8 mouse cellular contexts compared by ENCODE assay signal in the genomic region with DNA sequence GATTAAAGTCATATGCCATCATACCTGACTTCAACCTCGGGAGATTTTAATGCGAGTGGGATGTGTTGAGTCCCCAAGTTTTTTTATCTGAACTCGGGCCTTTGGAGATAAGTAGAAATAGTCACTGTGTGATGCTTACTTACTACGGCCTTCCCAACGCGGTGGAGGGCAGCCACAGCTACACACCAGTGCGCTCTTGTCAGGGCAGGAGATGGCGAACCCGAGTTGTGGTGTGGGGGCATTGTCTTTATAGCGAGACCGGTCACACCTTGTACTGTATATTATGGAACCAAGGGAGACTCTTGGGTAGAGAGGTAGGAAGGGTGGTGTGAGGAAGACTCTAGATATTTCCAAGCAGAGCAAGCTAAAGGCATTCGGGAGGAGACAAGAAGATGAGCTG. TPM values are rescaled to one million over a fixed set of nuclear protein-coding genes. Genes with fewer than 3 reads are reported as not detected.
DNase-seq lines count a peak whose midpoint lies in the region; ATAC-seq and TF ChIP-seq lines count a peak whose summit lies in the region.

No protein-coding gene starts in this region.

- TF ChIP-seq CTCF in kidney, postnatal 0 days (IDR thresholded peaks at IDR 0.05; ENCODE audit: low read depth), result no peak

- H3ac ChIP-seq in myocyte (ENCODE audit: control insufficient read depth, insufficient read length), result peak overlapping the region; percentile 56

- no peaks in the 10 kb centered on the region for H3K9me3 ChIP-seq in kidney, postnatal 0 days (replicated peaks; ENCODE audit: low read length)
- no peaks in the 10 kb centered on the region for H3K9me3 ChIP-seq in hindbrain, embryonic 16.5 days (ENCODE audit: control insufficient read depth, low read length)

- peaks cover 18% of the 10 kb centered on the region for H3K36me3 ChIP-seq in kidney, postnatal 0 days (ENCODE audit: insufficient read depth, low read length)
- H3K36me3 ChIP-seq in hindbrain, embryonic 16.5 days (ENCODE audit: control insufficient read depth, insufficient read depth, low read length), result peaks cover 15% of the 10 kb centered on the region
- peaks cover 21% of the 10 kb centered on the region for H3K36me3 ChIP-seq in myocyte (ENCODE audit: control insufficient read depth, insufficient read depth)

- no peak for TF ChIP-seq POLR2A in myocyte (IDR thresholded peaks at IDR 0.05; ENCODE audit: insufficient read length, low read depth)

- no peak for DNase-seq in kidney, postnatal 0 days (ENCODE audit: low spot score)
- DNase-seq in kidney, postnatal 4 days, result no peak
- peak; percentile 30 for DNase-seq in c-Kit-negative CD71-positive TER-119-positive erythroid progenitor cells, embryonic 14.5 days (ENCODE audit: low read depth, low spot score)
- no peak for DNase-seq in urinary bladder, postnatal 14 days (ENCODE audit: low spot score)
- DNase-seq in retina, embryonic 14.5 days (ENCODE audit: low spot score), result no peak
- no peak for DNase-seq in ovary, adult 18-20 months (ENCODE audit: low spot score)

- H3K4me3 ChIP-seq in kidney, postnatal 0 days (replicated peaks; ENCODE audit: low read depth, low read length), result peak overlapping the region; percentile 78
- H3K4me3 ChIP-seq in hindbrain, embryonic 16.5 days (ENCODE audit: low read length), result peak overlapping the region; percentile 82
- H3K4me3 ChIP-seq in myocyte, result peak overlapping the region; percentile 95

- no peaks in the 10 kb centered on the region; the same call in 1 of the 2 replicates for H3K4me1 ChIP-seq in kidney, postnatal 0 days (replicated peaks; ENCODE audit: insufficient read depth, low read length)
- H3K4me1 ChIP-seq in hindbrain, embryonic 16.5 days (ENCODE audit: control insufficient read depth, insufficient read depth, low read depth, low read length), result peaks cover 21% of the 10 kb centered on the region

- peak overlapping the region; percentile 88 for H3K27ac ChIP-seq in kidney, postnatal 0 days
- no peak overlapping the region for H3K27ac ChIP-seq in hindbrain, embryonic 16.5 days (ENCODE audit: low read depth, low read length)

- H3K9ac ChIP-seq in kidney, postnatal 0 days (ENCODE audit: low read depth, low read length), result peak overlapping the region; percentile 81
- peak overlapping the region; percentile 88 for H3K9ac ChIP-seq in hindbrain, embryonic 16.5 days (ENCODE audit: low read depth, low read length)

- peaks cover 38% of the 10 kb centered on the region for H3K79me2 ChIP-seq in myocyte (ENCODE audit: control insufficient read depth, insufficient read depth)

- H3K27me3 ChIP-seq in kidney, postnatal 0 days (ENCODE audit: insufficient read depth, low read length), result no peaks in the 10 kb centered on the region
- no peaks in the 10 kb centered on the region for H3K27me3 ChIP-seq in hindbrain, embryonic 16.5 days (replicated peaks; ENCODE audit: control insufficient read depth, insufficient read depth, low read length)
- no peaks in the 10 kb centered on the region for H3K27me3 ChIP-seq in myocyte (ENCODE audit: control insufficient read depth, insufficient read depth, insufficient read length)

- 17% methylated on average over 12 of the region's 12 CpGs for WGBS in kidney, postnatal 0 days
- 20% methylated on average over 12 of the region's 12 CpGs for WGBS in hindbrain, embryonic 16.5 days

- no peak for ATAC-seq in kidney, postnatal 0 days (replicated peaks; ENCODE audit: low FRiP score, low read depth)
- ATAC-seq in hindbrain, embryonic 16.5 days, result no peak

- H3K4me2 ChIP-seq in kidney, postnatal 0 days (ENCODE audit: low read length), result peak overlapping the region; percentile 68
- H3K4me2 ChIP-seq in hindbrain, embryonic 16.5 days (ENCODE audit: low read length), result peak overlapping the region; percentile 90
- peak overlapping the region; percentile 89 for H3K4me2 ChIP-seq in myocyte (ENCODE audit: low read depth)

TF ChIP-seq in myocyte, 11 proteins besides CTCF, POLR2A, EP300 and RAD21:
- TF ChIP-seq MAX (IDR thresholded peaks at IDR 0.05; ENCODE audit: low read depth), result no peak
TF ChIP-seq in myocyte: peak in this region for 0.

RNA-seq across cellular contexts. Expression of gene Ncl, which starts 1.2 kb away (rescaled TPM):
- polyA plus RNA-seq in kidney, postnatal 0 days (2015; fragmentation: Nextera tagmentation; extraction: Ambion mirVana), result 295 and 332 TPM in 2 replicates
- 205 and 214 TPM in 2 replicates for polyA plus RNA-seq in hindbrain, embryonic 16.5 days (2015; fragmentation: Nextera tagmentation; extraction: Ambion mirVana)
- polyA plus RNA-seq in myocyte (2012; fragmentation: generic; extraction: Trizol), result 131 TPM

RNA-seq across cellular contexts. Expression of gene B3gnt7, which starts 57.8 kb away (rescaled TPM):
- 10.3 and 10.8 TPM in 2 replicates for polyA plus RNA-seq in kidney, postnatal 0 days (2015; fragmentation: Nextera tagmentation; extraction: Ambion mirVana)
- 9.9 and 10.6 TPM in 2 replicates for polyA plus RNA-seq in hindbrain, embryonic 16.5 days (2015; fragmentation: Nextera tagmentation; extraction: Ambion mirVana)
- polyA plus RNA-seq in myocyte (2012; fragmentation: generic; extraction: Trizol), result not detected

Comparison
In these comparisons a context has a peak if more than half of its experiments do, and no peak if none do; other contexts are left out.
1. RNA of gene B3gnt7, which starts 57.8 kb away (polyA plus RNA-seq): 10.3 to 10.8 TPM in kidney, postnatal 0 days and 9.9 to 10.6 TPM in hindbrain, embryonic 16.5 days; not detected in myocyte (single experiment); every median in the first group is over 10 times any median in the second.
2. Peak in every context shown above with its lines, with median percentiles within 50 percentile points of each other: H3K4me2 ChIP-seq and H3K4me3 ChIP-seq.